Mouse (Mus musculus) cerebellum, adult 2 months (tissue): ENCODE data around the gene 2610301B20Rik.

ENCODE experiments used
- CTCF ChIP-seq: fragments of 200-500 bp; IDR thresholded peaks from 2 replicates; pipeline ENCODE4 v1.5.1; 2011; ENCODE audit warnings: low read depth, mild to moderate bottlenecking, control low read depth, low read length, moderate library complexity, borderline replicate concordance; ENCODE audit not compliant: insufficient read depth
- POLR2A ChIP-seq: fragments of 200-500 bp; IDR thresholded peaks from 2 replicates; pipeline ENCODE4 v1.6.1; 2011; ENCODE audit warnings: low read length, control low read depth, borderline replicate concordance; ENCODE audit not compliant: insufficient read depth

DNA sequence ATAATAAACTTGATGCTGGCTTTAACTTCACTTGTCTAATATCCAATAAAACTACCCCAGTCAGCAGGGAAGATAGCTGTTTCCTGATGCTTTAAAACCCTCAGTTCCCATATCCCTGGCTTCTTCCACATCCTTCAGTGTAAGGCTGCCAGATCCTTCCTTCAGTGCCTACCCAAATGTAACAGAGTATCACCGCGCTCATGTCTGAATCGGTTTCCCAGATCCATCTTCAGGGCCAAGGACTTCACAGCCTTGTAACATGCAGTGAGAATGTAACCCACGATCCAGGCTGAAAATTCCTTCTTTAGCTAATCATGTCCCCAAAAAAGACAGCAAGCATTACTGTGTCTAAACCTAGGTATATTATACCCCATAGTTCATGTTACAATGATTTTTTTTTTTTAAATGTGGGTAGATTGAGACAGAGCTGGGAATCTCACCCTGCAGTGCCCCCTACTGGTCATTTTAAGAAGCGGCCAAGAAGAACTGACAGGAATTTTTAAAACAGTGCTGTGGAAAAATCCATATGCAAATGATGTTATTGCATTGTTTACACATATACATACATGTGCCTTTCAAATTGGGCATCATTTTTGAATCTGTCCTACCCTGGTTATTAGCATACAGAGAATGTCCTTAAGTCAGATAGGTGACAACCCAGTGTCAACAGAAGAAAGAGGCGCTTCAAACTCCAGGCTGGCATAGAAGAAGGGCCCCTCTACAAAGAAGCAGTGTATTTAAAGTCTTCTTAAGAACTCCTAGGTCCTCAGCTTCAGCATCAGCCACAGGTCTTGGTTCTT, 38.8 kb upstream of the 2610301B20Rik start:
- no peak for TF ChIP-seq POLR2A
- TF ChIP-seq CTCF: peak; percentile 37; the same call in 1 of the 2 replicates
